Mouse (Mus musculus): Measurements from ENCODE around the gene Dpf1.

The Dpf1 gene

DNA sequence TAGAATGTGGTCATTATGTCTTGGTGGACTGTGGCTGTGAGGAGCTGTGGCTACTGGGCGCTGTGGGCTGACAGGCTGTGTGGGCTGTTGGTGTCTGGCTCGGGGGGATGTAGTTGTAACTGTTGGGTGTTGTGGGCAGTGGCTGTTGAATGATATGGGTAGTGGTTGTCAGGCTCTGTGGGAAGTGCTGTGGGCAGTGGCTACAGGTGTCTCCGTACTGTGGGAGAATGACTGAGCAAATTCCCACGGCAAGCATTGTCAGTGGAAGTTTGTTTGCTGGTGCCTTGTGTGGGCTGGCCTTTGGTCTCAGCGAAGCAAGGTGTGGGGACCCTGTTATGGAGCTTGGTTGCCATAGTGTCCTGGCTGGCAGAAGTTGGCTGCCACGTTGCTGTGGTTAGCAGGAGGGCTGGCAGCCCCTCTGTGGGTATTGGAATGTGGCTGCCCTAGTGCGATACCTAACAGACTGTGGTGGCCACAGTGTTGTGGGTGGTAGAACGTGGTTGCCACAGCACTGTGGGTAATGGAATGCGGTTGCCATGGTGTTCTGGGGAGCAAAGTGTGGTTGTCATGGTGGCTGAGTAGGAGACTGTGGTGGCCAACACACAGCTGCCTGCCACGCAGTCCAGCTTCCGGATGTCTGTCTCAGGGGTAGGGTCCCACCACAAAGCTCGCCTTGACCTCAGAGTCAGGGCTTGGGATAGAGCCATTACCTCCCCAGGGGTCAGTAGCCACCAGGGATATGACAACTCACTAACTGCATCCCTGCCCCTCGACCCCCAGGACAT, 11.3 kb downstream of the Dpf1 start:
- no peak for TF ChIP-seq GATA4 (IDR thresholded peaks at IDR 0.05; ENCODE audit: insufficient replicate concordance, low read length)

DNA sequence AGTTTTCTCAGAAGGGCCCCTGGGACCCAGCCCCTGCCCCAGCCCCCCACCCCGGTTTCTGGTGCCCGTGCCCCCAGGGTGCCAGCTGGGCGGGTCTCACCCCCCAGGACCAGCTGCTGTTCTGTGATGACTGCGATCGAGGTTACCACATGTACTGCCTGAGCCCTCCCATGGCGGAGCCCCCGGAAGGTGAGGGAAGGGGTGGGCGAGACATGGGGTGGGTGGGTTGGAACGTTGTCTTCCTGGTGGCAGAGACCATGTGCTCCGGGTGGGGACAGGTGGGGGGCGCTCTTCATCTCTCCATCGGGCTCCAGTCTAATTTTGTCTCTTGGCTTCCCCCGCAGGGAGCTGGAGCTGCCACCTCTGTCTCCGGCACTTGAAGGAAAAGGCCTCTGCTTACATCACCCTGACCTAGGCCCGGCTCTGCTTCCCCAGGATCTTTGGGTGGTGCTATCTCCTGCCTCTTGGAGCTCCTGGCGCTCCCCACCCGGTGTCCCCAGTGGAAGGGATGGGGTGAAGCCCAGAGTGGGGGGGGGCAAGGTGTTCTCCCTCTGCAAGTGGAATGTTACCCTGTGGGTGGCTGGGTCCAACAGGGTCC, 12.5 kb downstream of the Dpf1 start:
- no peak for TF ChIP-seq GATA4 (IDR thresholded peaks at IDR 0.05; ENCODE audit: insufficient replicate concordance, low read length)

DNA sequence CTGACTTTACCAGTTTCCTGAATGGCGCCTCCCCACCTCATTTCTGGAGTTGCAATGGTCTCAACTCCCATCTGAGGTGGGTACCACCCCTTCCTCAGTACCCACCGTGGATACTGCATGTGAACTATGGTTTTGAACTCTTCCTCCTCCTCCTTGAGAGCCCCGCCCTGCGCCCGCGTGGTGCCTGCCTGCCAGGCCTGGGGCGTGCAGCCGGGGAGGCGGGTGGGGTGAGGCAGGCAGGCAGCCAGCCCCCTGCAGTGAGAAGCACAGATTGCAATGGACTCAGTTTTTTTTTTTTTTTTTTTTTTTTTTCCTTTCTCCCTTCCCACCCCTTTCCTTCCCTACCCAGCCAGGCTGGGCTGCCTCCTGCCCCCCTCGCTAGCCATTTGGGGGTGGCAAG, 13.2 kb downstream of the Dpf1 start:
- TF ChIP-seq GATA4 (IDR thresholded peaks at IDR 0.05; ENCODE audit: insufficient replicate concordance, low read length), result no peak

DNA sequence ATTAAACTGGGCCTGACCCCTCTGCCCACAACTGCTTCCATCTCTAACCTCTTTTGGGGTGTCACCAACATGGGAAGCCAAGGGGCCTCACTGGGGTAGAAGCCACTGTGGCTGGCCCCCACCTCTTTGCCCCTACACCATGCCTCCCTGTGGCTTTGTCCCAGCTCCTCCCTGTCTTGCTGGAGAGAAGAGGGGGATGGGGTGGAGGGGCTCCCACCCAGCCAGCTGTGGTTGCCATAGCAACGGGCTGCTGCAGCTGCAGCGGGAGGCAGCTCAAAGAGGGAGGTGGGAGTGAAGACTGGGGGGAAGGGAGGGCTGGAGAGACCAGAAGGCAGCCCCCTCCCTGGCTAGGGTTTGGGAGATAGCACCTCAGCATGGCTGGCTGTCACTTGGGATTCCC, 13.8 kb downstream of the Dpf1 start:
- no peak for TF ChIP-seq GATA4 (IDR thresholded peaks at IDR 0.05; ENCODE audit: insufficient replicate concordance, low read length)

DNA sequence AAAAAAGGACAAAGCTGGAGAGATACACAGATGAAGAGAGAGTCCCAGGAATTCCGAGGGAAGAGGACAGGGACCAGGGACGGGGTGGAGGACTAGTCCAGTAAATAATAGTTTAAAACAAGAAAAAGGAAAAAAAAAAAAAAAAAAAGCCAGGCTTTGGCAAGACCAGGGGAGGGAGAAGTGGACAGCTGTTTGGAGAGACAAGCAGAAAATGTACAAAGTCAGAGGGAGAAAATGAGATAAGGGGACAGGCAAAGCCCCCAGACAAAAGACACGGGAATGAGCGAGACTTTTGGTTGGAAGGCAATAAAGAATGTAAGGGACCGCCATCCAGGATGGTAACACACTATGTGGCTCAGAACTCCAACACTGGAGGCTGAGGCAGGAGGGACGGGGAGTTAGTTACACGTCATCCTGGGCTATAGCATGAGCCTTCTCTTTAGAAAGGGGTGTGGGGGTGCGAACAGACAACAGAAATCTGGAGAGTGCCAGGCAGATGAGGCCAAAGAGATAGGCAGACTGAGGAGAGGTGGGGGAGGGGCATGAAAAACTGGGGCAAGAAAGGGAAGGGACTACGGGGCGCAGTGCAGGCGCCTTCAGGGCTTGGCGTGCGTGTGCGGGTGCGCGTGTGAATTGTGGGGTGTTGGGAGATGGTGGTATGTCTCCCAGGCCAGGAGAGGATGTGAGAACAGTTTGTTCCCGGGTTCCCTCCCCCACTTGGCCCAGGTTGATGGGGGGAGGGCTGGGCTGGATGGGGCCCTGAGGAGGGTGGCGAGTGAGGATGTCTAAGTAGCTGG, 14.6 kb downstream of the Dpf1 start:
- no peak for TF ChIP-seq GATA4 (IDR thresholded peaks at IDR 0.05; ENCODE audit: insufficient replicate concordance, low read length)

DNA sequence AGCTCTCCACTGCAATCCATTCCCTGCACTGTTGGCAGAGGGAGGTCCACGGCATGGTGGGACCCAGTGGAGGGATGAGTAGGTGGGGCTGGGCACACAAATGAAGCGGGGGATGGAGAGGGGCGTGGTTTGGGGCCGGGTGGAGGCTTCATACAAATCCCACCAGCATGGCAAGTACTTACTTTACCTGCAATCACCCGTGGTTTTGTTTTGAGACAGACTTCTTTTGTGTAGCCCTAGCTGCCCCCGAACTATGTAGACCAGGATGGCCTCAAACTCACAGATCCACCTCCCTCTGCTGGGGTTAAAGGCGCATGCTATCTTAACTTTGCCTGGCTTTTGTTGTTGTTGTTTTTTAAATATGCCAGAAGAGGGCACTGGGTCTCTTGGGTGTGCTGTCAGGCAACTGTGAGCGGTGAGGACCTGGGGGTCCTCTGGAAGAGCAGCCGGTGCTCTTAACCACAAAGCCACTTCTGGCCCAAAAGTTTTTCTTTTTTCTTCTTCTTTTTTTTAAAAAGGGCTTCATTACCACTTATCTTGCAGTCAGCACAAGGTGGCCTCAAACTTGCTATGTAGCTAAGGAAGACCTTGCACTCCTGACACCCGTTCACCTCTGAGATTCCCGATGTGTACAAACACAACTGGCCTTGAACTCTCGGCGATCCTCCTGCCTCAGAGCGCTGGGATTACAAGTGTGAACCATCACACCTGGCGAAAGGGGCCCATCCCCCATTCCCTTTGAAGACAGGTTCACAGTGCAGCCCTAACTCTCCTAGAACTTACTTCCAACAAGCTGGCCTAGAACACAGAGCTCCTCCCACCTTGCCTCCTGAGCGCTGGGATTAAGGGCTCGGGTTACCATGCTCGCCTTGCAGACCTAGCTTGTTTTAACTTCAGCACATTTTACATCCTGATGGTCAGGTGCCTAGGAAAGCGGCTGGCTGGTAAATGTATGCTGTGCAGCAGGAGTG, 15.9 kb downstream of the Dpf1 start:
- TF ChIP-seq GATA4 (IDR thresholded peaks at IDR 0.05; ENCODE audit: insufficient replicate concordance, low read length), result no peak

DNA sequence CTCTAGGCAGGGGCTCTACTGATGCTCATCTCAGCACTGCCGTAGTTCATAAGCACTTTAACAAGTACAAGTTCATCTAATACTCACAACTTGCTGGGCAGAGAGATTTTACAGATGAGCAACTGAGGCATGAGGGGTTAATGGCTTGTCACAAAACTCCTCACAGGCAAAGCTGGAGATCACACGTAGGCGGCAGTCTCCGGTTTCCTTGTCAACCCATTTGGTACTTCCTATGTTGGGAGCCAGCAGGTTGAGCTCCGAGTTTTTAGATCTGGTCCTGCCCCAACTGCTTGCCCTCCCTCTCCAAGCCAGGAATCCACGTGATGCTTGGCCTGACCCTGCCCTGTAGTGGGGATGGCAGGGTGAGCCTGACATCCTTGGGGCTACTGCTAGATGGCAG, 23.3 kb downstream of the Dpf1 start:
- no peak for TF ChIP-seq GATA4 (IDR thresholded peaks at IDR 0.05; ENCODE audit: insufficient replicate concordance, low read length)

DNA sequence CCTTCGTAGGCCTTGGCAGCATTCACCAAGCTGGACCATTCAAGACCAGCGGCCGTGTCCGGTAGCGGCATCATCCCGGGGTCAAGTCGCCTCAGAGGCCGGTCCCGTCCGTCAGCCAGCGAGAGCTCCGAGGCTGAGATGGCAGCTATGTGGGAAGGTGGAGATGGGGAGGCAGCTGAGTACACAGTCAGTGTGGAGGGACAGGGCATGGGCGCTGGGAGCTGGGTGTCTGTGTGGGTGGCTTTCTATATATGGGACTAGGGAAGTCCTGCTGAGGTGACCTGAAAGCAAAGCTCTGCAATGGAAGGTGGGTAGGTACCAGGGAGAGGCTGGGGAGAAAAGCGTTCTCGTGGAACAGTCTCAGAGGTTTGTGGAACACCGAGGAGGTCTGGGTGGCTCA, 25.2 kb downstream of the Dpf1 start:
- TF ChIP-seq GATA4 (IDR thresholded peaks at IDR 0.05; ENCODE audit: insufficient replicate concordance, low read length), result no peak

DNA sequence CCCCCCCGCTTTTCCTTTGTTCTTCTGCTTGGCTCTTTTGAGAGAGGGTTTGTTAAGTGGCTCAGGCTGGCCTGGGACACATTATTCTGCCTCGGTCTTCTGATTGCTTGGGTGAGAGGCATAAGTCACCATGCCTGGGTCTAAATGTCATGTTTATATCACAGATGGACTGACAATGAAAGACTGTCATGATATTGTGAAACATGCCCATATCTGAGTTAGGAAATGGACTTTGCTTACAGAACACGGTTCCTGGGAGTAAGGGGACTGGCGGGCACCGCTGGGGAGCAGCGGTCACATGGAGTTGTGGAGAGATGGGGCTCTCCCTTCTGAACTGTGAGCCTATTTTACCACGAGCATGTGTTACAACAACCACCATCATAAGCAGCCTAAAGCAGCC, 30.4 kb downstream of the Dpf1 start:
- peak; percentile 62; the same call in 1 of the 2 replicates for TF ChIP-seq GATA4 (IDR thresholded peaks at IDR 0.05; ENCODE audit: insufficient replicate concordance, low read length)

DNA sequence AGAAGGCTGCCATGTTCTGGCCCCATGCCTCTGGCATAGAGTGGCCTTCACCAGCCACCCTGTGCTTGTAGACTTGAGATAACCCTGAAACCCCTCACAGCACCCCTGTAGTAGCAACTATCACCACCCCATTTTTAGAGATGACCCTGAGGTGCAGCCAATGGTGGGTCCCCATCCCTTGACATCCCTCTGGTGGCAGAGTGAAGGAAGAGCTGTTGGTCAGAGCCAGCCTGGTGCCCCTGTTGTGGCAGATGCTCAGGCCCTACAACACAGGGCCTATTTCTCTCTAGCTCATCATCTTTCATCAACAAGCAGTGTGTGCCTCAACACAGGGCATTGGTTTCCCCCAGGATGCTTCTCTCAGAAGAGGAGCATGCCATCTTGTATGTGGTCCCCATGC, 31.5 kb downstream of the Dpf1 start:
- no peak for TF ChIP-seq GATA4 (IDR thresholded peaks at IDR 0.05; ENCODE audit: insufficient replicate concordance, low read length)

DNA sequence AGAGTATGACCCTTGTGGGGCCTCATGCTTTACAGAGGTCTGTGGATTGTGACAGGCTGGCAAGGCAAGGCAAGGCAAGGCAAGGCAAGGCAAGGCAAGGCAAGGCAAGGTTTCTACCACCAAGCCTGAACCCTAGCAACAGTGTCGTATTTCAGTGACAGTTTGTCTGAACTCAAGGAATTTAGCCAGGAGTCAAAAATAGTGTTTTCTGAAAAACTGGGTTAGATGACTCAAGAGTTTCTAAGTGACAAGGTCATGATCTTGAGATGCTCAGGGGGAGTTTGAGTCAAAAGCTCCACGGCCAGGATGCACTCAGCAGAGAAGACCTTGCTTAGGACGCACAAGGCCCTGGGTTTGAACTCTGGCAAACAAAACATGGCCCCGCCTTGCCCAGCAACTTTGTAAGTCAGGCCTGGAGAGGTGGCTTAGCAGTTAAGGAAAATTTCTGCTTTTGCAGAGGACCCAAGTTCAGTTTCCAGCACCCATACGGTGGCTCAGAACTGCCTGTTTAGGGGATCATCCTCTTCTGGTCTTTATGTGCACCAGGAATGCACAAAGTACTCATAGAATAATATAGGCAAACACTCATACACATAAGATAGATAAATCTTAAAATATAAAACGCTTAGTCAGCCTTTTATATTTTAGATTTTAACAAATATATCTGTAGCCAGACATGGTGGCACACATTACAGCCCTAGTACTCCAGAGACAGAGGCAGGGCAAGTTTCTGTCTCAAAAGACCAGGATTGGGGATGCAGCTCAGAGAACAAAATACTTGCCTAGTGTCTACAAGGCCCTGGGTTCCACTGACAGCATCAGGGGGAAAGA, 32.3 kb downstream of the Dpf1 start:
- TF ChIP-seq GATA4 (IDR thresholded peaks at IDR 0.05; ENCODE audit: insufficient replicate concordance, low read length), result no peak

DNA sequence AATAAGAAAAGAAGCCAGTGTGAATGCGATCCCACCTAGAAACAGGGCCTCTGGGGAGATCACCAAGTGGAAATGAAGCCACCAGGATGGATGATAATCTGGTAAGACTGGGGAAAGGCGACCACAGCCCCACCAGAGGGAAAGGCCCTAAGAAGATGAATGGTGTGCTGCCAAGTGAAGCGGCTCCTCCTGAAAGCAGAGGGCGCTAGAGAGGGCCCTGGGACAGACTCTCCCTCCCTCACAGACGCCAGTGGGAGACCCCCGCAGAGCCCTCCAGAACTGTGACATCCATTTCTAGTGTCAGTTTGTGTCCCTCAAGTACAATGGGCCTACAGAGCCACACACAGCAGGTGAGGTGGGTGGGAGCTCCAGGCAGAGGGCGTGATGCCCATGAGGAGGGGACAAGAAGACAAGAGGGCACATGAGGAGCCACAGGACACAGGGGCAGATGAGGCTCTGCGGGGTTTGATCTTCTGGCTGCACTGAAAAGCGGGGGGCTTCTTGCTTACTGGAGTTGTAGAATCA, 33.1 kb downstream of the Dpf1 start:
- TF ChIP-seq GATA4 (IDR thresholded peaks at IDR 0.05; ENCODE audit: insufficient replicate concordance, low read length), result no peak

DNA sequence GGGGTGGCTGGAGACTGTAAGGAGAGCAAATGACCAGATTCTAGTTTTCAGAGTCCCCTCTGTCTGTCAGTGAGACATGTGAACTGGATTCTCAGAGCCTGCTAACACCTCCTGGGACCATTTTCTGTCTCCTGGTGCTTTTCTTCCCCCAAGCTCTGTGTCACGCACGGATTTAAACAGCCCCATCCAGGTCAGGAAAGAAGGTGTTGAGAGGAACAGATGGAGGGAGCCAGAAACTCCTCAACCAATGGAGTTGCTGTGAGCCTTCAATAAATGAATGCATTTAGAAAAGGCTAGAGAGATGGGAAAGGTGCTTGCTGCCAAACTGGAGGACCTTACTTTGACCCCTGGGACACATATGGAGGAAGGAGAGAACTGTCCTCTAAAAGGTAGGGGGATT, 34.0 kb downstream of the Dpf1 start:
- TF ChIP-seq GATA4 (IDR thresholded peaks at IDR 0.05; ENCODE audit: insufficient replicate concordance, low read length), result no peak
